Mouse (Mus musculus): Measurements from ENCODE around the gene Riox1. TPM values are rescaled to one million over a fixed set of nuclear protein-coding genes. Genes with fewer than 3 reads are reported as not detected.
"Not testable (repeated sequence)": the region's sequence is repeated elsewhere in the genome, so short reads cannot be mapped to it uniquely, and the experiment has no call there.

The Riox1 gene
- total and polyA plus RNA-seq, 2 experiments from 2014 or later: 12.6 to 25.3 TPM

GRCm38 (mm10) chr12:83989378-83989777 lies 39.0 kb downstream of the Riox1 start:
- 97% methylated on average over 4 of the region's 4 CpGs for WGBS
- no peaks in the 10 kb centered on the region for H3K36me3 ChIP-seq (ENCODE audit: insufficient read depth, low read length)
- no peak overlapping the region for H3K27ac ChIP-seq (ENCODE audit: low read depth, low read length)
- ATAC-seq (ENCODE audit: low FRiP score): no peak
- TF ChIP-seq CTCF (IDR thresholded peaks at IDR 0.05): peak; percentile 38
- no peak overlapping the region for H3K4me2 ChIP-seq (ENCODE audit: low read depth, low read length, poor library complexity, severe bottlenecking)
- no peaks in the 10 kb centered on the region for H3K27me3 ChIP-seq (ENCODE audit: insufficient read depth, low read length)
- no peak overlapping the region for H3K4me3 ChIP-seq (ENCODE audit: low read depth, low read length)
- no peak for DNase-seq (ENCODE audit: low spot score)
- H3K9ac ChIP-seq (replicated peaks; ENCODE audit: low read length, poor library complexity, severe bottlenecking): no peak overlapping the region
- H3K9me3 ChIP-seq (ENCODE audit: low read length): no peaks in the 10 kb centered on the region
- no peaks in the 10 kb centered on the region for H3K4me1 ChIP-seq (ENCODE audit: insufficient read depth, low read length)

- WGBS: 77% methylated on average over 2 of the region's 2 CpGs
Measured at GRCm38 (mm10) chr12:83997221-83997620, 46.8 kb downstream of the Riox1 start.

GRCm38 (mm10) chr12:83998341-83999107 lies 48.1 kb downstream of the Riox1 start:
- DNase-seq (ENCODE audit: low spot score): no peak

More at GRCm38 (mm10) chr12:83997221-83997620, 46.8 kb downstream of the Riox1 start:
- Histone ChIP-seq H3K27me3 (ENCODE audit: insufficient read depth, low read length) (no peaks in the 10 kb centered on the region), H3K9me3 (ENCODE audit: low read length) (no peaks in the 10 kb centered on the region), H3K4me2 (ENCODE audit: low read depth, low read length, poor library complexity, severe bottlenecking) (no peak overlapping the region), H3K4me1 (ENCODE audit: insufficient read depth, low read length) (no peaks in the 10 kb centered on the region), H3K27ac (ENCODE audit: low read depth, low read length) (no peak overlapping the region), H3K4me3 (ENCODE audit: low read depth, low read length) (no peak overlapping the region), H3K36me3 (ENCODE audit: insufficient read depth, low read length) (no peaks in the 10 kb centered on the region), H3K9ac (replicated peaks; ENCODE audit: low read length, poor library complexity, severe bottlenecking) (no peak overlapping the region)
- DNase-seq (ENCODE audit: low spot score) (no peak), ATAC-seq (ENCODE audit: low FRiP score) (no peak)
- no peak for TF ChIP-seq CTCF (IDR thresholded peaks at IDR 0.05)

GRCm38 (mm10) chr12:83999237-83999636 lies 48.8 kb downstream of the Riox1 start:
- not testable (repeated sequence) for H3K4me3 ChIP-seq (ENCODE audit: low read depth, low read length); H3K4me2 ChIP-seq (ENCODE audit: low read depth, low read length, poor library complexity, severe bottlenecking); ATAC-seq (ENCODE audit: low FRiP score); H3K27ac ChIP-seq (ENCODE audit: low read depth, low read length); H3K27me3 ChIP-seq (ENCODE audit: insufficient read depth, low read length); H3K36me3 ChIP-seq (ENCODE audit: insufficient read depth, low read length); H3K4me1 ChIP-seq (ENCODE audit: insufficient read depth, low read length); H3K9ac ChIP-seq (replicated peaks; ENCODE audit: low read length, poor library complexity, severe bottlenecking); H3K9me3 ChIP-seq (ENCODE audit: low read length)
- peak; percentile 61 for DNase-seq (ENCODE audit: low spot score)
- 66% methylated on average over 8 of the region's 8 CpGs for WGBS

More at GRCm38 (mm10) chr12:83998341-83999107, 48.1 kb downstream of the Riox1 start:
- no peak overlapping the region for H3K4me3 ChIP-seq (ENCODE audit: low read depth, low read length)
- no peaks in the 10 kb centered on the region for H3K9me3 ChIP-seq (ENCODE audit: low read length)
- H3K4me2 ChIP-seq (ENCODE audit: low read depth, low read length, poor library complexity, severe bottlenecking): no peak overlapping the region
- TF ChIP-seq CTCF (IDR thresholded peaks at IDR 0.05): no peak
- ATAC-seq (ENCODE audit: low FRiP score): no peak
- no peak overlapping the region for H3K27ac ChIP-seq (ENCODE audit: low read depth, low read length)
- 52% methylated on average over 11 of the region's 11 CpGs for WGBS
- no peaks in the 10 kb centered on the region for H3K27me3 ChIP-seq (ENCODE audit: insufficient read depth, low read length)
- no peak overlapping the region for H3K9ac ChIP-seq (replicated peaks; ENCODE audit: low read length, poor library complexity, severe bottlenecking)
- no peaks in the 10 kb centered on the region for H3K4me1 ChIP-seq (ENCODE audit: insufficient read depth, low read length)
- H3K36me3 ChIP-seq (ENCODE audit: insufficient read depth, low read length): no peaks in the 10 kb centered on the region

- Histone ChIP-seq H3K4me1 (ENCODE audit: insufficient read depth, low read length) (no peaks in the 10 kb centered on the region), H3K4me3 (ENCODE audit: low read depth, low read length) (no peak overlapping the region), H3K9ac (replicated peaks; ENCODE audit: low read length, poor library complexity, severe bottlenecking) (no peak overlapping the region), H3K9me3 (ENCODE audit: low read length) (no peaks in the 10 kb centered on the region), H3K4me2 (ENCODE audit: low read depth, low read length, poor library complexity, severe bottlenecking) (no peak overlapping the region), H3K27me3 (ENCODE audit: insufficient read depth, low read length) (no peaks in the 10 kb centered on the region), H3K27ac (ENCODE audit: low read depth, low read length) (no peak overlapping the region), H3K36me3 (ENCODE audit: insufficient read depth, low read length) (no peaks in the 10 kb centered on the region)
- 87% methylated on average over 3 of the region's 3 CpGs for WGBS
- no peak for TF ChIP-seq CTCF (IDR thresholded peaks at IDR 0.05)
- DNase-seq (ENCODE audit: low spot score) (no peak), ATAC-seq (ENCODE audit: low FRiP score) (no peak)
Measured at GRCm38 (mm10) chr12:84000418-84000817, 50.0 kb downstream of the Riox1 start.

Other genes starting within 250 kb of the Riox1 start
- 2.4 and 2.7 TPM in 2 replicates for gene Papln, start 187.0 kb upstream of the Riox1 start, total RNA-seq (2014; rRNA removed)
- 0.33 and 0.37 TPM in 2 replicates for gene Papln, start 187.0 kb upstream of the Riox1 start, polyA plus RNA-seq (2015; fragmentation: Nextera tagmentation; extraction: Ambion mirVana)
- gene Numb, start 28.7 kb upstream of the Riox1 start, total RNA-seq (2014; rRNA removed): 17.5 and 17.8 TPM in 2 replicates
- 9.0 TPM in 2 replicates for gene Numb, start 28.7 kb upstream of the Riox1 start, polyA plus RNA-seq (2015; fragmentation: Nextera tagmentation; extraction: Ambion mirVana)
- 0.05 TPM in 1 of 2 replicates, not detected in the other for gene Heatr4, start 34.2 kb downstream of the Riox1 start, total RNA-seq (2014; rRNA removed)
- gene Heatr4, start 34.2 kb downstream of the Riox1 start, polyA plus RNA-seq (2015; fragmentation: Nextera tagmentation; extraction: Ambion mirVana): 0.10 TPM in 1 of 2 replicates, not detected in the other
- 16.7 and 20.7 TPM in 2 replicates for gene Acot2, start 37.3 kb downstream of the Riox1 start, total RNA-seq (2014; rRNA removed)
- gene Acot2, start 37.3 kb downstream of the Riox1 start, polyA plus RNA-seq (2015; fragmentation: Nextera tagmentation; extraction: Ambion mirVana): 22.1 and 26.0 TPM in 2 replicates
- gene Acot1, start 58.9 kb downstream of the Riox1 start, total RNA-seq (2014; rRNA removed): 117 and 120 TPM in 2 replicates
- 114 and 120 TPM in 2 replicates for gene Acot1, start 58.9 kb downstream of the Riox1 start, polyA plus RNA-seq (2015; fragmentation: Nextera tagmentation; extraction: Ambion mirVana)
- gene Acot4, start 87.8 kb downstream of the Riox1 start, total RNA-seq (2014; rRNA removed): 0.33 and 1.7 TPM in 2 replicates
- 0.84 and 1.3 TPM in 2 replicates for gene Acot4, start 87.8 kb downstream of the Riox1 start, polyA plus RNA-seq (2015; fragmentation: Nextera tagmentation; extraction: Ambion mirVana)
- not detected in 2 replicates for gene Gm49366, start 88.3 kb downstream of the Riox1 start, total RNA-seq (2014; rRNA removed)
- gene Gm49366, start 88.3 kb downstream of the Riox1 start, polyA plus RNA-seq (2015; fragmentation: Nextera tagmentation; extraction: Ambion mirVana): not detected in 2 replicates
- 0.77 and 3.4 TPM in 2 replicates for gene Acot3, start 101.5 kb downstream of the Riox1 start, total RNA-seq (2014; rRNA removed)
- 0.99 and 2.0 TPM in 2 replicates for gene Acot3, start 101.5 kb downstream of the Riox1 start, polyA plus RNA-seq (2015; fragmentation: Nextera tagmentation; extraction: Ambion mirVana)
- gene Acot5, start 118.7 kb downstream of the Riox1 start, total RNA-seq (2014; rRNA removed): 1.5 and 2.0 TPM in 2 replicates
- 0.77 and 1.1 TPM in 2 replicates for gene Acot5, start 118.7 kb downstream of the Riox1 start, polyA plus RNA-seq (2015; fragmentation: Nextera tagmentation; extraction: Ambion mirVana)
- 4.7 and 5.8 TPM in 2 replicates for gene Acot6, start 150.0 kb downstream of the Riox1 start, total RNA-seq (2014; rRNA removed)
- 1.4 and 1.7 TPM in 2 replicates for gene Acot6, start 150.0 kb downstream of the Riox1 start, polyA plus RNA-seq (2015; fragmentation: Nextera tagmentation; extraction: Ambion mirVana)
- 15.6 and 17.1 TPM in 2 replicates for gene Dnal1, start 163.8 kb downstream of the Riox1 start, total RNA-seq (2014; rRNA removed)
- 7.1 and 10.7 TPM in 2 replicates for gene Dnal1, start 163.8 kb downstream of the Riox1 start, polyA plus RNA-seq (2015; fragmentation: Nextera tagmentation; extraction: Ambion mirVana)
- gene Pnma1, start 197.9 kb downstream of the Riox1 start, total RNA-seq (2014; rRNA removed): 6.0 and 8.1 TPM in 2 replicates
- 8.2 and 8.9 TPM in 2 replicates for gene Pnma1, start 197.9 kb downstream of the Riox1 start, polyA plus RNA-seq (2015; fragmentation: Nextera tagmentation; extraction: Ambion mirVana)

All from midbrain, postnatal 0 days (tissue).